Mouse (Mus musculus) liver, postnatal 0 days (tissue): Measurements from ENCODE around the gene Fbxo9. TPM values are rescaled to one million over a fixed set of nuclear protein-coding genes. Genes with fewer than 3 reads are reported as not detected.
A peak's percentile ranks its signal among the peaks of the same experiment; 100 is the strongest.

Experiments used
- ATAC-seq: fragments of 200-750 bp; cut with Nextera tagmentation; 2 replicates; pipeline ENCODE4 v1.8.0; 2017; ENCODE audit warnings: mild to moderate bottlenecking, moderate library complexity
- DNase-seq: peaks from one replicate; pipeline ENCODE4 v3.0.0-alpha.2; 2016
- H3K27ac ChIP-seq: fragments of 300-500 bp; sonication (generic); 2 replicates; pipeline ENCODE4 v1.5.1; 2014; ENCODE audit warnings: antibody characterized with exemption, moderate library complexity, mild to moderate bottlenecking, low read depth
- H3K27me3 ChIP-seq: fragments of 300-500 bp; sonication (generic); 2 replicates; pipeline ENCODE4 v1.6.1; 2014; ENCODE audit warnings: low read length, control low read depth, mixed read lengths; ENCODE audit not compliant: insufficient read depth
- H3K36me3 ChIP-seq: fragments of 300-500 bp; sonication (generic); replicated peaks from 2 replicates; pipeline ENCODE4 v1.6.1; 2014; ENCODE audit warnings: mild to moderate bottlenecking, control low read depth, low read length, moderate library complexity, mixed read lengths; ENCODE audit not compliant: insufficient read depth
- H3K4me1 ChIP-seq: fragments of 300-500 bp; sonication (generic); 2 replicates; pipeline ENCODE4 v1.6.1; 2014; ENCODE audit warnings: antibody characterized with exemption, mild to moderate bottlenecking, control low read depth; ENCODE audit not compliant: insufficient read depth
- H3K4me2 ChIP-seq: fragments of 300-500 bp; sonication (generic); 2 replicates; pipeline ENCODE4 v1.6.1; 2014; ENCODE audit warnings: low read depth, mild to moderate bottlenecking, low read length, moderate library complexity, mixed read lengths
- H3K4me3 ChIP-seq: fragments of 300-500 bp; sonication (generic); 2 replicates; pipeline ENCODE4 v1.5.1; 2014; ENCODE audit warnings: low read depth, low read length
- H3K9ac ChIP-seq: fragments of 300-500 bp; sonication (generic); replicated peaks from 2 replicates; pipeline ENCODE4 v1.6.1; 2014; ENCODE audit warnings: mild to moderate bottlenecking, moderate library complexity
- H3K9me3 ChIP-seq: fragments of 300-500 bp; sonication (generic); 2 replicates; pipeline ENCODE4 v1.6.1; 2016; ENCODE audit warnings: mild to moderate bottlenecking, control low read depth, low read length, mixed read lengths
- CTCF ChIP-seq: sonication (generic); IDR thresholded peaks from 2 replicates; pipeline ENCODE4 v1.5.1; 2016; ENCODE audit warnings: antibody characterized with exemption, low read depth
- EP300 ChIP-seq: IDR thresholded peaks from 2 replicates; pipeline ENCODE4 v1.6.1; 2016; ENCODE audit warnings: antibody characterized with exemption, low read depth, mild to moderate bottlenecking
- WGBS: fragments of 180-500 bp; shearing (Covaris S2); extraction: QIAGEN DNeasy Blood & Tissue Kit; methylation state at CpG from one replicate; pipeline ENCODE4 v1.1.7; 2014; ENCODE audit not compliant: insufficient replicate concordance; 5-methylcytosine and 5-hydroxymethylcytosine counted together
- polyA plus RNA-seq: library from polyadenylated mRNA; unstranded; fragments of >200 nt; fragmentation: Nextera tagmentation; extraction: Ambion mirVana; gene quantifications from 2 replicates; pipeline ENCODE4 v1.2.1, GENCODE M21; 2015

Gene Fbxo9
- polyA plus RNA-seq, 1 experiment from 2014 or later, result 45.7 TPM

GRCm38 (mm10) chr9:78032930-78033329 lies 75.9 kb downstream of the Fbxo9 start:
- Histone ChIP-seq H3K27ac (peak overlapping the region; percentile 96), H3K9me3 (no peaks in the 10 kb centered on the region), H3K4me2 (no peak overlapping the region), H3K4me1 (0 out of 2 replicates have a peak, but pooled peaks cover 7% of the 10 kb centered on the region), H3K27me3 (no peaks in the 10 kb centered on the region), H3K36me3 (no peaks in the 10 kb centered on the region), H3K9ac (no peak overlapping the region), H3K4me3 (no peak overlapping the region)
- DNase-seq (no peak), ATAC-seq (no peak)
- 74% methylated on average over 4 of the region's 4 CpGs for WGBS
- TF ChIP-seq EP300 (no peak), CTCF (no peak)

Other genes with a start within 250 kb of the Fbxo9 start
- gene Elovl5, start 191.7 kb downstream of the Fbxo9 start, polyA plus RNA-seq, result 107 and 112 TPM in 2 replicates
- not detected in 2 replicates for gene Gcm1, start 57.1 kb downstream of the Fbxo9 start, polyA plus RNA-seq
- 5.3 and 7.0 TPM in 2 replicates for gene Ick, start 127 bp upstream of the Fbxo9 start, polyA plus RNA-seq
- 19.9 and 25.5 TPM in 2 replicates for gene Gsta4, start 73.7 kb upstream of the Fbxo9 start, polyA plus RNA-seq
- 0.39 TPM in 1 of 2 replicates, not detected in the other for gene Gsta1, start 121.6 kb upstream of the Fbxo9 start, polyA plus RNA-seq
- 0.13 TPM in 1 of 2 replicates, not detected in the other for gene Gm3776, start 148.1 kb upstream of the Fbxo9 start, polyA plus RNA-seq
- not detected in 2 replicates for gene Gm10639, start 180.9 kb upstream of the Fbxo9 start, polyA plus RNA-seq
- not detected in 2 replicates for gene Omt2a, start 205.7 kb upstream of the Fbxo9 start, polyA plus RNA-seq
- gene Omt2b, start 218.5 kb upstream of the Fbxo9 start, polyA plus RNA-seq, result not detected in 2 replicates
- 1.3 and 2.3 TPM in 2 replicates for gene Gsta2, start 246.7 kb upstream of the Fbxo9 start, polyA plus RNA-seq